Mouse (Mus musculus) olfactory bulb, adult 2 months (tissue): ENCODE measurements around the gene Gapdh.

Experiments
- CTCF ChIP-seq: fragments of 200-500 bp; IDR thresholded peaks from 2 replicates; pipeline ENCODE4 v1.5.1; 2012; ENCODE audit warnings: low read depth, mild to moderate bottlenecking, low read length, moderate library complexity; ENCODE audit not compliant: insufficient read depth
- POLR2A ChIP-seq: fragments of 200-500 bp; IDR thresholded peaks from 2 replicates; pipeline ENCODE4 v1.6.1; 2012; ENCODE audit warnings: mild to moderate bottlenecking, low read depth, low read length, moderate library complexity; ENCODE audit not compliant: insufficient read depth

- TF ChIP-seq CTCF (no peak), POLR2A (no peak)
Measured at GRCm38 (mm10) chr6:125153682-125154081, 12.6 kb downstream of the Gapdh start.
